Mouse (Mus musculus) lung, embryonic 15.5 days (tissue): Measurements from ENCODE around the gene Polg. TPM values are rescaled to one million over a fixed set of nuclear protein-coding genes. Genes with fewer than 3 reads are reported as not detected.

ENCODE experiments used
- ATAC-seq: fragments of 200-750 bp; cut with Nextera tagmentation; 2 replicates; pipeline ENCODE4 v1.8.0; 2017; ENCODE audit warnings: moderate number of reproducible peaks, borderline replicate concordance; ENCODE audit not compliant: low FRiP score, low TSS enrichment; ENCODE audit errors: extremely low read depth
- H3K27ac ChIP-seq: fragments of 300-500 bp; sonication (generic); 2 replicates; pipeline ENCODE4 v1.5.1; 2015; ENCODE audit warnings: moderate library complexity, mild to moderate bottlenecking, inconsistent platforms
- H3K27me3 ChIP-seq: fragments of 300-500 bp; sonication (generic); 2 replicates; pipeline ENCODE4 v1.6.1; 2015; ENCODE audit warnings: inconsistent platforms
- H3K36me3 ChIP-seq: fragments of 300-500 bp; sonication (generic); 2 replicates; pipeline ENCODE4 v1.6.1; 2015; ENCODE audit warnings: inconsistent platforms
- H3K4me1 ChIP-seq: fragments of 300-500 bp; sonication (generic); 2 replicates; pipeline ENCODE4 v1.6.1; 2015; ENCODE audit warnings: inconsistent platforms
- H3K4me2 ChIP-seq: fragments of 300-500 bp; sonication (generic); 2 replicates; pipeline ENCODE4 v1.6.1; 2015; ENCODE audit warnings: inconsistent platforms, mild to moderate bottlenecking, moderate library complexity
- H3K4me3 ChIP-seq: fragments of 300-500 bp; sonication (generic); 2 replicates; pipeline ENCODE4 v1.5.1; 2015; ENCODE audit warnings: mild to moderate bottlenecking, inconsistent platforms
- H3K9ac ChIP-seq: fragments of 300-500 bp; sonication (generic); 2 replicates; pipeline ENCODE4 v1.6.1; 2015; ENCODE audit warnings: inconsistent platforms
- H3K9me3 ChIP-seq: fragments of 300-500 bp; sonication (generic); 2 replicates; pipeline ENCODE4 v1.6.1; 2016; ENCODE audit warnings: inconsistent platforms
- WGBS: fragments of 180-500 bp; shearing (Covaris S2); methylation state at CpG from one replicate; pipeline ENCODE4 v1.1.7; 2015; 5-methylcytosine and 5-hydroxymethylcytosine counted together
- polyA plus RNA-seq: library from polyadenylated mRNA; unstranded; fragments of >200 nt; fragmentation: Nextera tagmentation; extraction: Ambion mirVana; gene quantifications from 2 replicates; pipeline ENCODE4 v1.2.1, GENCODE M21; 2015

Polg gene
- polyA plus RNA-seq, 1 experiment from 2014 or later, result 44.6 TPM

DNA sequence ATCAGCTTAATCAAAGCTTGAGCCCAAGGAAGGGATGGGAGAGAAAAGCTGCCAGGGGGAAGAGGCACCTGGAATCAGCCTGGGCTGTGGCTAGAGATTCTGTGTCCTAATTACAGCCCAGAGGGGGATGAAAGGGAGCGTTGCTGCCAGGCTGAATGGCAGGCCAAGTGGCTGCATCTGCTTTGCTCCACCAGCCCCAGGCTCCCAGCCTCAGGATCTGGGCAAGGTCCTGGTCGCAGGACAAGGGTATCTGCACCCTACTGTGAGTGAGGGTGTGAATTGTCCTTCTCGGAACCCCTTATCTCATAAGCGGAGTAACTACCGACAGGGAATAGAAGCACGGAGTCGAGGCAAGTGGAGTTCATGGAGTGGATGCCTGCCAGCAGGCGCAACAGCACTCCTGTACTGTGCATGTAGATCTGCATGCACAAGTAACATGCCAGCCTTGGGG, 35.4 kb upstream of the Polg start:
- H3K4me2 ChIP-seq, result no peak overlapping the region
- peaks cover 100% of the 10 kb centered on the region for H3K27me3 ChIP-seq
- H3K4me3 ChIP-seq, result no peak overlapping the region
- no peak for ATAC-seq
- no peak overlapping the region for H3K27ac ChIP-seq
- peaks cover 16% of the 10 kb centered on the region for H3K4me1 ChIP-seq
- no peaks in the 10 kb centered on the region for H3K36me3 ChIP-seq
- H3K9ac ChIP-seq, result no peak overlapping the region
- 7% methylated on average over 8 of the region's 8 CpGs for WGBS
- no peaks in the 10 kb centered on the region for H3K9me3 ChIP-seq

DNA sequence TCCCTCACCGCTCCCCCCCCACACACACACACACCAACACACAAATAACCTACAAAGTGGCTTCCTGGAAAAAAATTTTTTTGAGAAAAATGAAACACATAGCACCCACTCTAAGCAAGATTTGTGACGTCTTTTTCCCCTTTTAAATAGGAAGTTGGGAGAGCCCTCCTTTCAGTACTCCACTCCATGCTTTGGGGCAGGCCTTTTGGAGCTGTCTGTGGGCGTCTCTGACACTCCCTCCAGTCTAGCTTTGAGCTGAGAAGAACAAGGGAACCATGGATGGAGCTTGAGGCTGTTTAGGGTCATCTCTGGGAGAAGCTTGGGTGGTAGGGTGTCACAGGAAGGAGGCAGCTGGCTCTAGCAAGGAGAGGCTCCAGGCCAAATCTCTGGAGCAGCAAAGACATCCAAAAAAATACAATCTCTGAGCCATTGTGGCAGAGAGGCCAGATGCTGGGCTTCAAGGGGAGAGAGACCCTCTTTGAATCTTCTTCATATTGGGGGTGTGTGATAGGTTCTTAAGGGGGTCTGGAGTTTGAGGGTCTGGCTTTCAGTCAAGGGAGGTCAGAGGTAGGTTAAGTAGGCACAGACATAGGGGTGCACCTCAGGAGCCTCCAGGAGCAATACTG, 34.6 kb upstream of the Polg start:
- no peak for ATAC-seq
- Histone ChIP-seq H3K36me3 (no peaks in the 10 kb centered on the region), H3K9ac (no peak overlapping the region), H3K9me3 (no peaks in the 10 kb centered on the region), H3K27ac (no peak overlapping the region), H3K27me3 (peaks cover 99% of the 10 kb centered on the region), H3K4me3 (no peak overlapping the region), H3K4me2 (no peak overlapping the region), H3K4me1 (peaks cover 16% of the 10 kb centered on the region)
- 1% methylated on average over 3 of the region's 3 CpGs for WGBS

DNA sequence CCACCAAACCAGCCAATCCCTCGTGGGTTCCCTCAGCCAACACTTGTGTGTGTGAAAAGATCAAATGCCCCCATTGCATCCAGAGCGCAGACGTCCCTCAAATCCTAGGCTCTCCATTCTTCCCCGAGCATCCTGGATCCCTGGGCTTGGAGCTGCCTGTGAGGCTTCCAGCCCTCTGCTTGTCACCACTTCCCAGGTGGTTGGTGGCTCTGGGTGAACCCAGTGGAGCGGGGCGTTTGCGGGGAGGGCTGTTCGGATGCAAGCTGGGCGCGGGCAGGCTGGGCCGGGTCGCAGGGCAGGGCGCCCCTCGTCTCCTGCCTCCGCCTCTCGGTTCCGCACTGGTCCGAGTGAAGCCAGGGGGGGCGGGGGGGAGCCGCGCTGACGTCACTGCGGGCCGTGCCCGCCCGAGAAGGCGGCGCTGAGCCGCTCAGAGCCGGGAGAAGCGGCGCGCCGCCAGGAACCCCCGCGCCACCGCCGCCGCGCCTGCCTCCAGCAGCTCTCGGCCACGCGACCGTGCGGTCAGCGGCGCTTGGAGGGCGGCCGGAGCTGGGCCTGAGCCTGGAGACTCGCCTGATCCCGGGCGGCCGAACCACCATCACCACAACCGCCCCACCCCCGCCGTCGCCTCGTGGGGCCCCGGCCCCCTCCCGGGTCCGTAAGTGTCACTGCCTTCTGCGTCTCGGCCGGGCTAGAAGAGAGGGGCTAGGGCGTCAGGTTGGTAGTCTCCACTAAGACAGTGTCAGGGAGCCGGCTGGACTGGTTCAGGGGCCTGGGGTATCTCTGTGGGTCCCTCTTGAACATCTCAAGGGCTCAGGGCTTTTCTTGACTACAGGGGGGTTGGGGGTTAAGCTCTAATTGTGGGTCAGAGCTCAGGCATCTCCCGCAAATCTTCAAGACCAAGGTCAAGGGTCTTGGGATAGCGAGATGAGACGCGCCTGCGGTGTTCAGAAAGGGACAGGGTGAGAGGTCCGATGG, 33.7 kb upstream of the Polg start:
- ATAC-seq, result no peak
- peaks cover 10% of the 10 kb centered on the region for H3K4me1 ChIP-seq

DNA sequence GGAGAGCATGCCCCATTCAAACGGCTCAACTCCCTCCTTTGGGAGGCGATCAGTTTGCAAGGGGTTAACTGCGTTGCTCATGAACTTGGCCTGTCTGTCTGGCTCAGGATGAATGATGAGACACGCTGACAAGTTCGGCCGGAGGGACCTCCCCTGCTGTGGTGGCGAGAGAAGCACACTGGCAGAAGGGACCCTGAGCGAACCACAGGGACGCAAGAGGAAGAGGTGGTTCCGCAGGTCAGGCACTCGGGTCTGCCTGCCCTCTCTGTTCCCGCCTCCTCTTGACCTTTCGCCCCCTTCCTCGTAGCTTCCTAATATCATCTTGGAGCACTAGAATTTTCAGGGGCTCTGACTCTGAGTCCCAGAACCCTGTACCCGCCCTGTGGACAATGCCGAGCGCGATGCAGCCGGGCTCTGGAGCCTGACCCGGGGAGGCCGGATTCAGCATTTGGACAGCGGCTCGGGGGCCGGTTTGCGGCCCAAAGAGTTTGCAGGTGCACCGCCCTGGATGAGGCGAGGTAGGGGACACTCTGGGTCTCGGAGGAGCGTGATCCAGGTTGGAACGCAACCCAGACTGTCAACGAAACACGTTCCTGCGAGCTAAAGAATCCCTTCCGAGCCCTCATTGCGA, 32.9 kb upstream of the Polg start:
- Histone ChIP-seq H3K9ac (no peak overlapping the region), H3K36me3 (no peaks in the 10 kb centered on the region), H3K4me3 (no peak overlapping the region), H3K27me3 (peaks cover 99% of the 10 kb centered on the region), H3K4me1 (peaks cover 5% of the 10 kb centered on the region; the same call in 1 of the 2 replicates), H3K27ac (no peak overlapping the region), H3K9me3 (no peaks in the 10 kb centered on the region), H3K4me2 (no peak overlapping the region)
- WGBS, result 2% methylated on average over 35 of the region's 35 CpGs
- no peak; the same call in 1 of the 2 replicates for ATAC-seq

More for the DNA sequence above, 33.7 kb upstream of the Polg start:
- H3K4me2 ChIP-seq, result peak overlapping the region; percentile 35
- WGBS, result under 1% methylated on average over 71 of the region's 72 CpGs
- no peaks in the 10 kb centered on the region for H3K9me3 ChIP-seq
- H3K9ac ChIP-seq, result no peak overlapping the region
- H3K27ac ChIP-seq, result no peak overlapping the region
- peak overlapping the region; percentile 13; the same call in 1 of the 2 replicates for H3K4me3 ChIP-seq
- H3K36me3 ChIP-seq, result no peaks in the 10 kb centered on the region
- peaks cover 99% of the 10 kb centered on the region for H3K27me3 ChIP-seq

DNA sequence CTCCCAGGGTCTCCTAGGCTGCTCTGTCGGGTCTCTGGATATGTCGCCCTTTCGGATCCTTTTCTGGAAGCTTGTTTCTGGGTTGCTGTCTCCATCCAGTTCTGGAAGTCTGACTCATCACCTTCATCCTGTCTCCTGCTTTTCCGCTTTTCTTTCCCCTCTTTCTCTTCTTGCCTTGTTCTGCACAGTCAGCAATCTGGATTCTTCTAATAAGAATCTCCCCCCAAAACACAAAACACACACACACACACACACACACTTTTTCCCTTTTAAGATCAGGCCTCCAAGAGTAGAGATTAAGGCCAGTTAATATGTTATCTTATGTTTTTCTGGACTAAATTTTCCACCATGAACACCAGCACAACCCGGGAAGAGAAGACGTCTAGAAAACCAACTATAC, 32.2 kb upstream of the Polg start:
- 5% methylated on average over 6 of the region's 6 CpGs for WGBS
- Histone ChIP-seq H3K9ac (no peak overlapping the region), H3K4me2 (no peak overlapping the region), H3K4me1 (peaks cover 5% of the 10 kb centered on the region; the same call in 1 of the 2 replicates), H3K9me3 (no peaks in the 10 kb centered on the region), H3K27ac (no peak overlapping the region), H3K27me3 (peaks cover 97% of the 10 kb centered on the region), H3K36me3 (no peaks in the 10 kb centered on the region), H3K4me3 (no peak overlapping the region)
- ATAC-seq, result no peak

DNA sequence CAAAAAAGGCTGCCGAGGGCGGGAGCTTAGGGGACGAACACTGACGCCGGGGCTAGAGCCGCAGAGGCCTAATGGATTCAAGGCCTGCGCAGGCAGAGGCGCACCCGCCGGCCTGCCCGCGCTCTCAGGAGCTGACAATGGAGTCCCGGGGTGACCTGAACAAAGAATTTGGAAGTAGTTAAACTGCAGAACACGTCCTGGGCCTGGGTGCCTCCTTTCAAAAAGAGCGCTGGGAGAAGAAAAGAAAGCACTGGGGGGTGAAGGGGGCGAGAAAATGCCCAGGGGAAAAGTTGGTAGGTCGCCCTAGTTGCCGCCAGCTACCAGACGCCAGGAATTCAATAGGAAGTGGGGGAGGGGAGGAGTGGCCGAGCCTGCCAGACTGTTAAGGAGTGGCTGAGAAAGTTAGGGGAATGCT, 31.5 kb upstream of the Polg start:
- 3% methylated on average over 20 of the region's 20 CpGs for WGBS
- no peak overlapping the region for H3K27ac ChIP-seq
- H3K36me3 ChIP-seq, result no peaks in the 10 kb centered on the region
- peaks cover 5% of the 10 kb centered on the region; the same call in 1 of the 2 replicates for H3K4me1 ChIP-seq
- H3K9ac ChIP-seq, result no peak overlapping the region
- no peak for ATAC-seq
- no peak overlapping the region for H3K4me2 ChIP-seq
- H3K27me3 ChIP-seq, result peaks cover 90% of the 10 kb centered on the region
- H3K4me3 ChIP-seq, result no peak overlapping the region
- H3K9me3 ChIP-seq, result no peaks in the 10 kb centered on the region

DNA sequence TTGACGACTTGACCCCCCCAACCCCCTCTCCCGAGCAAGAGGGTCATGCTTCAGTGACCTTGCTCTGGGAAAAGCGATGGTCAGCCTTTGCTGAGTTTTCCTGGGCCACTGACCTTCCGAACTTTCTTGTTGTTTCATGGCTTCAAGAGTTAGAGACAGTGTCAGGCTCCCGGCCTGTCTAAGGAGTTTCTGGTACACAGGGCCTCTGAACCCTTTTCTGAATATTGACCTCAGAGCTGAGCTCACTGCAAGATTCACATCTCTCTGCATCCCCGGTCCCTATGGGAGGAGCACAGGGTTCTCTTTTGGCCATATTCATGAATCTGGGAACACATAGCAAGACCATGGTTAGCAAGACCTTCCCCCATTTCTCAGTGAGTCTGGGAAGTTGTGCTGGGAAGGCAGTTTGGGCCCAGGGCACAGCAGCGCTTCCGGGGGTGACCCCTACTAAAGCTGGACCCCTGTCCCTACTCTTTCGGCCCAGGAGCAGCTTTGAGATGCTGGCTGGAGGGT, 30.7 kb upstream of the Polg start:
- no peaks in the 10 kb centered on the region for H3K36me3 ChIP-seq
- H3K27me3 ChIP-seq, result peaks cover 86% of the 10 kb centered on the region
- no peak for ATAC-seq
- H3K4me3 ChIP-seq, result no peak overlapping the region
- H3K9ac ChIP-seq, result no peak overlapping the region
- no peak overlapping the region for H3K27ac ChIP-seq
- peaks cover 5% of the 10 kb centered on the region; the same call in 1 of the 2 replicates for H3K4me1 ChIP-seq
- H3K9me3 ChIP-seq, result no peaks in the 10 kb centered on the region
- H3K4me2 ChIP-seq, result no peak overlapping the region
- WGBS, result 11% methylated on average over 9 of the region's 9 CpGs

DNA sequence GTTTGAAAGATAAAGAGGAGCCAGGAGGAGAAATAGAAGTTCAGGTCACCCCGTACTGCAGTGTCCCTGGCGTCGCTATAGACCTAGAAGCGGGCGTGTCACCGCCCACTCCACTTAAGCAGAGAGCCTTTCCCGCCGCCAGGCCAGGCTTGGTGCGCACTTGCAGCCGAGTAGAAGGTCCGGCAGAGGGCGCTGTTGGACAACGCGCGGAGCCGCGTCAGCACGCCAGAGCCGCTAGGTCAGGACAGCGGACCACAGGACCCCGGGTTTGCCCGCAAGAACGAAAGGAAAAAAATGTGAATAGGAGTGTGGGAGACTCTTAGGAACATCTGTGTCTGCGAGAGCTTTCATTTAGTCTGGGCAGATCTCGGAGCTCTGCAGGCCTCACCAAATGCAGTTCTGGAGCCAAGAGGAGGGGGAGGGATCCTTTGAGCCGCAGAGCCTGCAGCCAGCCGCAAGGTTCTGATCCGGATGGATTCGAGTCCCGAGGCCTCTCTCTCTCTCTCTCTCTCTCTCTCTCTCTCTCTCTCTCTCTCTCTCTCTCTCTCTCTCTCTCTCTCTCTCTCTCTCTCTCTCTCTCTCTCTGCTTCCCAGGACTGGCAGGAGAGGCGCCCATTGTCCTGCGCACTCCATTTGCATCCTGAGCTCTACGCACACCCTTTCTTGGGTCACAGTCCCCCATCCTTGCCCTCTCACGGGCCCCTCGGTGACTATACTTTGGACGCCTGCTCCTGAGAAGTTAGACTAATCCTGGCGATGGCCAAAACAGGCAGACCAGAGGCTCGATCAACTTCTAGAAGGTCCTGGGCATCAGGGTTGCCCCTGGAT, 30.0 kb upstream of the Polg start:
- WGBS, result 2% methylated on average over 38 of the region's 38 CpGs
- Histone ChIP-seq H3K27ac (no peak overlapping the region), H3K9me3 (no peaks in the 10 kb centered on the region), H3K4me2 (peak overlapping the region; percentile 50), H3K27me3 (peaks cover 79% of the 10 kb centered on the region), H3K4me3 (peak overlapping the region; percentile 27), H3K4me1 (peaks cover 5% of the 10 kb centered on the region; the same call in 1 of the 2 replicates), H3K36me3 (no peaks in the 10 kb centered on the region), H3K9ac (no peak overlapping the region)
- ATAC-seq, result peak; percentile 76

DNA sequence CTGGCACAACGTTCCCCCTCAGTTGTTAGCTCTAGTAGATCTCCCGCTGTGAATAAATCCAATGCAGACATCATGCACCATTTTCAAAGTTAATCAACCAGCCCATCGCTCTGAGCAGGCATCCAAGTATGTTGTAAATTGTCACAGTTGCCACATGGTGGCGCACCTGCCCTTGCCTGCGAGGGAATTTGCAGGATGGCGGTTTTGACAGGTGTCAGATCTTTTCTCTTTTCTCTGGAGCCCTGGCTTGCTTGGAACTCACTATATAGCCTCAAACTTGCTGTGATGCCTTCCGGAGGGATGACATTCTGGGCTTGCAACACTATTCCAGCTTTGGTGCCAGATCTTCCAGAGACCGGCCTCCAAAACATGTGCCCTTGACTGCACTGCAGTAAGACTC, 27.8 kb upstream of the Polg start:
- H3K9me3 ChIP-seq, result no peaks in the 10 kb centered on the region
- no peak overlapping the region for H3K4me2 ChIP-seq
- no peaks in the 10 kb centered on the region for H3K36me3 ChIP-seq
- ATAC-seq, result no peak
- H3K4me1 ChIP-seq, result no peaks in the 10 kb centered on the region
- H3K9ac ChIP-seq, result no peak overlapping the region
- H3K27me3 ChIP-seq, result peaks cover 56% of the 10 kb centered on the region
- WGBS, result 9% methylated on average over 8 of the region's 8 CpGs
- H3K27ac ChIP-seq, result no peak overlapping the region
- no peak overlapping the region for H3K4me3 ChIP-seq

DNA sequence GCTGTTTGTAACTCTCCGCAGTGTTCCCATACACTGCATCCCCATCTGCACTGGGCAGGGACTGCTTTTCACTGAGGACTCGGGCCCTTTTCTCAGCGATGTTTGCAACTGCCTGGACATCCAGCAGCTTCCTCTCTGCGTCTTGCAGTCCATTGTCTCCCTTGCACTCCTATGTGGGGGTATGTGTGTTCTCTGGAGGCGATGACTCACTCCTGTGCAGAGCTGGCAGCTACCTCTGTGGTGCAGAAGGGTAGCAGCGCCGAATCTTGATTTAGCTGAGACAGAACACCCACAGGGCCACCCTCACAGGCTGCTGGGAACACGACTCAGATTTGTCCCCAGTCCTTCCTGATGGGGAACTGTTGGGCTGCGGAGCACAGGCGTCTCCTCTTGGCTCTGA, 20.4 kb upstream of the Polg start:
- WGBS, result 54% methylated on average over 10 of the region's 10 CpGs
- no peaks in the 10 kb centered on the region for H3K9me3 ChIP-seq
- no peak for ATAC-seq
- no peak overlapping the region for H3K27ac ChIP-seq
- H3K27me3 ChIP-seq, result peaks cover 6% of the 10 kb centered on the region; the same call in 1 of the 2 replicates
- no peak overlapping the region for H3K4me3 ChIP-seq
- H3K4me1 ChIP-seq, result no peaks in the 10 kb centered on the region
- no peak overlapping the region for H3K4me2 ChIP-seq
- no peak overlapping the region for H3K9ac ChIP-seq
- no peaks in the 10 kb centered on the region for H3K36me3 ChIP-seq

DNA sequence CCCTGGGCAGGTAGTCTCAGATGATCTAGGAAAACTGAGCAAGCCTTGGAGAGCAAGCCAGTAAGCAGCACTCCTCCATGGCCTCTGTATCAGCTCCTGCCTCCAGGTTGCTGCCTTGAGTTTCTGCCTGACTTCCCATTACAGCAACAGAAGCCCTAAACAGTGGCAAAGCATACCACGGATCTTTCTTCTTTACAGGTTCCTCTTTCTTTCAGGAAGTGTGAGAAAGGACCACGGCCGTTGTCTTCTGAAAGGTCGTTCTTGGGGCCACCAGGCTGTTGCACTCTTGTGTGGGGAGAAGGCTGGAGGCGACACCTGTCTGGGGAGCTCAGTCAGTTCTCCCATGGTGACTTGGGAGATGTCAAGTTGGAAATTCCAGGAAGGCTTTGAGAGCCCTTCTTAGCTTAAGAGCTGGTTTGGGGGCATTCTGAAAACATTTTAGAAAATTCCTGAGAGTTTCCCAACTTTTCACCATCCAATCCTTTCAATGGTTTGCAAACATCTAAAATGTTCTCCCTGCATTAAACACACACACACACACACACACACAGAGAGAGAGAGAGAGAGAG, 8.8 kb upstream of the Polg start:
- H3K4me1 ChIP-seq, result no peaks in the 10 kb centered on the region
- no peak overlapping the region for H3K4me2 ChIP-seq
- no peaks in the 10 kb centered on the region for H3K9me3 ChIP-seq
- ATAC-seq, result no peak
- no peaks in the 10 kb centered on the region for H3K36me3 ChIP-seq
- H3K4me3 ChIP-seq, result no peak overlapping the region
- H3K9ac ChIP-seq, result no peak overlapping the region
- H3K27ac ChIP-seq, result peak overlapping the region; percentile 82
- H3K27me3 ChIP-seq, result no peaks in the 10 kb centered on the region
- WGBS, result 51% methylated on average over 5 of the region's 5 CpGs
